Mouse (Mus musculus): ENCODE results near the gene Fam208b. TPM values are rescaled to one million over a fixed set of nuclear protein-coding genes. Genes with fewer than 3 reads are reported as not detected.

Gene Fam208b
- polyA plus RNA-seq, 1 experiment from 2014 or later, result 8.3 TPM

GRCm38 (mm10) chr13:3633131-3633530 lies 22.2 kb upstream of the Fam208b start:
- no peaks in the 10 kb centered on the region for H3K27me3 ChIP-seq (ENCODE audit: insufficient read depth, low read length)
- peak overlapping the region; percentile 84; the same call in 1 of the 2 replicates for H3K4me2 ChIP-seq (ENCODE audit: low read length)
- H3K9ac ChIP-seq (ENCODE audit: low read depth, low read length), result no peak overlapping the region
- no peak overlapping the region for H3K27ac ChIP-seq
- TF ChIP-seq CTCF (IDR thresholded peaks at IDR 0.05; ENCODE audit: low read depth), result no peak
- no peak for ATAC-seq (replicated peaks; ENCODE audit: low FRiP score, low read depth)
- peaks cover 4% of the 10 kb centered on the region; the same call in 1 of the 2 replicates for H3K4me1 ChIP-seq (replicated peaks; ENCODE audit: insufficient read depth, low read length)
- no peaks in the 10 kb centered on the region for H3K36me3 ChIP-seq (ENCODE audit: insufficient read depth, low read length)
- no peak overlapping the region for H3K4me3 ChIP-seq (replicated peaks; ENCODE audit: low read depth, low read length)
- no peaks in the 10 kb centered on the region for H3K9me3 ChIP-seq (replicated peaks; ENCODE audit: low read length)
- DNase-seq (ENCODE audit: low spot score), result no peak
- 37% methylated on average over 6 of the region's 6 CpGs for WGBS

GRCm38 (mm10) chr13:3632551-3632950 lies 21.6 kb upstream of the Fam208b start:
- H3K27ac ChIP-seq, result no peak overlapping the region

GRCm38 (mm10) chr13:3628102-3628501 lies 17.2 kb upstream of the Fam208b start:
- Histone ChIP-seq H3K4me2 (ENCODE audit: low read length) (no peak overlapping the region), H3K4me3 (replicated peaks; ENCODE audit: low read depth, low read length) (no peak overlapping the region), H3K27ac (no peak overlapping the region), H3K36me3 (ENCODE audit: insufficient read depth, low read length) (no peaks in the 10 kb centered on the region), H3K9ac (ENCODE audit: low read depth, low read length) (no peak overlapping the region), H3K9me3 (replicated peaks; ENCODE audit: low read length) (no peaks in the 10 kb centered on the region), H3K4me1 (replicated peaks; ENCODE audit: insufficient read depth, low read length) (no peaks in the 10 kb centered on the region), H3K27me3 (ENCODE audit: insufficient read depth, low read length) (no peaks in the 10 kb centered on the region)
- DNase-seq (ENCODE audit: low spot score), result peak; percentile 44
- 7% methylated on average over 3 of the region's 3 CpGs for WGBS
- ATAC-seq (replicated peaks; ENCODE audit: low FRiP score, low read depth), result peak; percentile 83
- TF ChIP-seq CTCF (IDR thresholded peaks at IDR 0.05; ENCODE audit: low read depth), result no peak

More at GRCm38 (mm10) chr13:3632551-3632950, 21.6 kb upstream of the Fam208b start:
- WGBS, result 84% methylated on average over 9 of the region's 9 CpGs
- ATAC-seq (replicated peaks; ENCODE audit: low FRiP score, low read depth), result no peak
- DNase-seq (ENCODE audit: low spot score), result no peak
- no peak for TF ChIP-seq CTCF (IDR thresholded peaks at IDR 0.05; ENCODE audit: low read depth)
- Histone ChIP-seq H3K9me3 (replicated peaks; ENCODE audit: low read length) (no peaks in the 10 kb centered on the region), H3K4me3 (replicated peaks; ENCODE audit: low read depth, low read length) (no peak overlapping the region), H3K4me1 (replicated peaks; ENCODE audit: insufficient read depth, low read length) (peaks cover 4% of the 10 kb centered on the region; the same call in 1 of the 2 replicates), H3K27me3 (ENCODE audit: insufficient read depth, low read length) (no peaks in the 10 kb centered on the region), H3K36me3 (ENCODE audit: insufficient read depth, low read length) (no peaks in the 10 kb centered on the region), H3K4me2 (ENCODE audit: low read length) (no peak overlapping the region), H3K9ac (ENCODE audit: low read depth, low read length) (no peak overlapping the region)

GRCm38 (mm10) chr13:3627139-3627538 lies 16.2 kb upstream of the Fam208b start:
- 69% methylated on average over 3 of the region's 3 CpGs for WGBS
- Histone ChIP-seq H3K27ac (no peak overlapping the region), H3K9me3 (replicated peaks; ENCODE audit: low read length) (no peaks in the 10 kb centered on the region), H3K4me1 (replicated peaks; ENCODE audit: insufficient read depth, low read length) (no peaks in the 10 kb centered on the region), H3K4me3 (replicated peaks; ENCODE audit: low read depth, low read length) (no peak overlapping the region), H3K27me3 (ENCODE audit: insufficient read depth, low read length) (no peaks in the 10 kb centered on the region), H3K36me3 (ENCODE audit: insufficient read depth, low read length) (no peaks in the 10 kb centered on the region), H3K9ac (ENCODE audit: low read depth, low read length) (no peak overlapping the region), H3K4me2 (ENCODE audit: low read length) (no peak overlapping the region)
- ATAC-seq (replicated peaks; ENCODE audit: low FRiP score, low read depth) (no peak), DNase-seq (ENCODE audit: low spot score) (no peak)
- TF ChIP-seq CTCF (IDR thresholded peaks at IDR 0.05; ENCODE audit: low read depth), result no peak

GRCm38 (mm10) chr13:3610118-3610794 lies 652 bp downstream of the Fam208b start:
- under 1% methylated on average over 34 of the region's 50 CpGs for WGBS
- Histone ChIP-seq H3K27me3 (ENCODE audit: insufficient read depth, low read length) (no peaks in the 10 kb centered on the region), H3K27ac (peak overlapping the region; percentile 95), H3K4me3 (replicated peaks; ENCODE audit: low read depth, low read length) (peak overlapping the region; percentile 94), H3K4me1 (replicated peaks; ENCODE audit: insufficient read depth, low read length) (no peaks in the 10 kb centered on the region), H3K9ac (ENCODE audit: low read depth, low read length) (peak overlapping the region; percentile 75), H3K9me3 (replicated peaks; ENCODE audit: low read length) (no peaks in the 10 kb centered on the region), H3K4me2 (ENCODE audit: low read length) (peak overlapping the region; percentile 86), H3K36me3 (ENCODE audit: insufficient read depth, low read length) (no peaks in the 10 kb centered on the region)
- DNase-seq (ENCODE audit: low spot score) (peak; percentile 72), ATAC-seq (replicated peaks; ENCODE audit: low FRiP score, low read depth) (peak; percentile 33)
- TF ChIP-seq CTCF (IDR thresholded peaks at IDR 0.05; ENCODE audit: low read depth), result no peak

GRCm38 (mm10) chr13:3609780-3610117 lies 1.2 kb downstream of the Fam208b start:
- Histone ChIP-seq H3K9ac (ENCODE audit: low read depth, low read length) (peak overlapping the region; percentile 75), H3K4me3 (replicated peaks; ENCODE audit: low read depth, low read length) (peak overlapping the region; percentile 94), H3K27me3 (ENCODE audit: insufficient read depth, low read length) (no peaks in the 10 kb centered on the region), H3K9me3 (replicated peaks; ENCODE audit: low read length) (no peaks in the 10 kb centered on the region), H3K4me2 (ENCODE audit: low read length) (peak overlapping the region; percentile 86), H3K4me1 (replicated peaks; ENCODE audit: insufficient read depth, low read length) (no peaks in the 10 kb centered on the region), H3K27ac (no peak overlapping the region; the same call in 1 of the 2 replicates), H3K36me3 (ENCODE audit: insufficient read depth, low read length) (no peaks in the 10 kb centered on the region)
- no peak for TF ChIP-seq CTCF (IDR thresholded peaks at IDR 0.05; ENCODE audit: low read depth)
- WGBS, result 21% methylated on average over 8 of the region's 8 CpGs
- ATAC-seq (replicated peaks; ENCODE audit: low FRiP score, low read depth), result no peak
- DNase-seq (ENCODE audit: low spot score), result no peak

Measured in kidney, postnatal 0 days (tissue).